Mouse (Mus musculus): ENCODE measurements at regions not wholly inside any gene's neighbourhood (a gene's known extent, or its start where the extent isn't known, plus 50 kb on each side); places are given as distances from the start of the nearest gene placed in this dataset.

GRCm38 (mm10) chr13:44229136-44229611, 444.6 kb downstream of the Cd83 start:
- DNase-seq = no peak
- intact Hi-C loops (cut with DNase I) = no loop called here

GRCm38 (mm10) chr13:44231403-44231802, 446.8 kb downstream of the Cd83 start:
- intact Hi-C loops (cut with DNase I) = loop anchor here (10.0 kb wide), 1 partner anchor 503 kb away; no protein-coding TSS in a partner anchor
- peak; percentile 50 for DNase-seq

- DNase-seq = no peak
- intact Hi-C loops (cut with DNase I) = loop anchor here (10.0 kb wide), 1 partner anchor 503 kb away; no protein-coding TSS in a partner anchor
Observed at GRCm38 (mm10) chr13:44231868-44232715, 447.5 kb downstream of the Cd83 start.

GRCm38 (mm10) chr13:44232716-44233051, 448.1 kb downstream of the Cd83 start:
- intact Hi-C loops (cut with DNase I) = loop anchor here (10.0 kb wide), 1 partner anchor 502 kb away; no protein-coding TSS in a partner anchor
- DNase-seq = no peak

GRCm38 (mm10) chr13:44234241-44234640, 449.7 kb downstream of the Cd83 start:
- intact Hi-C loops (cut with DNase I) = loop anchor here (10.0 kb wide), 1 partner anchor 501 kb away; no protein-coding TSS in a partner anchor
- DNase-seq = no peak

GRCm38 (mm10) chr13:44235236-44235635, 450.7 kb downstream of the Cd83 start:
- intact Hi-C loops (cut with DNase I) = loop anchor here (10.0 kb wide), 1 partner anchor 500 kb away; no protein-coding TSS in a partner anchor
- no peak for DNase-seq

- intact Hi-C loops (cut with DNase I) = loop anchor here (10.0 kb wide), 1 partner anchor 499 kb away; no protein-coding TSS in a partner anchor
- DNase-seq = no peak
Observed at GRCm38 (mm10) chr13:44235941-44236340, 451.4 kb downstream of the Cd83 start.

GRCm38 (mm10) chr13:44238308-44238707, 453.7 kb downstream of the Cd83 start:
- intact Hi-C loops (cut with DNase I) = loop anchor here (10.0 kb wide), 1 partner anchor 496 kb away; no protein-coding TSS in a partner anchor
- DNase-seq = peak; percentile 87

- DNase-seq = no peak
- intact Hi-C loops (cut with DNase I) = no loop called here
Observed at GRCm38 (mm10) chr13:44243211-44243610, 458.6 kb downstream of the Cd83 start.

GRCm38 (mm10) chr13:44246714-44247251, 462.2 kb downstream of the Cd83 start:
- intact Hi-C loops (cut with DNase I) = no loop called here
- no peak for DNase-seq

GRCm38 (mm10) chr13:44247861-44248260, 463.3 kb downstream of the Cd83 start:
- intact Hi-C loops (cut with DNase I) = no loop called here
- no peak for DNase-seq

- no peak for DNase-seq
- intact Hi-C loops (cut with DNase I) = no loop called here
Observed at GRCm38 (mm10) chr13:44248401-44248800, 463.8 kb downstream of the Cd83 start.

GRCm38 (mm10) chr13:44249119-44249518, 464.5 kb downstream of the Cd83 start:
- intact Hi-C loops (cut with DNase I) = no loop called here

GRCm38 (mm10) chr13:44250474-44251201, 466.1 kb downstream of the Cd83 start:
- DNase-seq = peak; percentile 66
- intact Hi-C loops (cut with DNase I) = no loop called here

More at GRCm38 (mm10) chr13:44249119-44249518, 464.5 kb downstream of the Cd83 start:
- no peak for DNase-seq

GRCm38 (mm10) chr13:44251503-44251902, 466.9 kb downstream of the Cd83 start:
- intact Hi-C loops (cut with DNase I) = no loop called here
- peak; percentile 53 for DNase-seq

GRCm38 (mm10) chr13:44252496-44252895, 467.9 kb downstream of the Cd83 start:
- DNase-seq = no peak
- intact Hi-C loops (cut with DNase I) = no loop called here

- intact Hi-C loops (cut with DNase I) = no loop called here
- DNase-seq = no peak
Observed at GRCm38 (mm10) chr13:44258422-44258821, 470.9 kb upstream of the Jarid2 start.

- DNase-seq = no peak
- intact Hi-C loops (cut with DNase I) = no loop called here
Observed at GRCm38 (mm10) chr13:44260039-44260438, 469.2 kb upstream of the Jarid2 start.

- no peak for DNase-seq
- intact Hi-C loops (cut with DNase I) = no loop called here
Observed at GRCm38 (mm10) chr13:44260637-44261333, 468.5 kb upstream of the Jarid2 start.

GRCm38 (mm10) chr13:44272746-44273524, 456.3 kb upstream of the Jarid2 start:
- intact Hi-C loops (cut with DNase I) = no loop called here
- no peak for DNase-seq

Measured in left cerebral cortex, postnatal 4 days (tissue).